Mouse (Mus musculus): ENCODE results near the gene Bbs7. TPM values are rescaled to one million over a fixed set of nuclear protein-coding genes. Genes with fewer than 3 reads are reported as not detected.

Gene Bbs7
- polyA plus RNA-seq, 1 experiment from 2014 or later: 24.9 TPM

GRCm38 (mm10) chr3:36541399-36541798 is 71.9 kb downstream of the Bbs7 start:
- Histone ChIP-seq H3K9ac (no peak overlapping the region), H3K36me3 (replicated peaks) (no peaks in the 10 kb centered on the region), H3K27me3 (replicated peaks) (no peaks in the 10 kb centered on the region), H3K4me1 (no peaks in the 10 kb centered on the region), H3K9me3 (no peaks in the 10 kb centered on the region), H3K4me3 (no peak overlapping the region), H3K27ac (no peak overlapping the region), H3K4me2 (no peak overlapping the region)
- no peak for ATAC-seq (replicated peaks)
- WGBS: 82% methylated on average over 2 of the region's 2 CpGs

DNA sequence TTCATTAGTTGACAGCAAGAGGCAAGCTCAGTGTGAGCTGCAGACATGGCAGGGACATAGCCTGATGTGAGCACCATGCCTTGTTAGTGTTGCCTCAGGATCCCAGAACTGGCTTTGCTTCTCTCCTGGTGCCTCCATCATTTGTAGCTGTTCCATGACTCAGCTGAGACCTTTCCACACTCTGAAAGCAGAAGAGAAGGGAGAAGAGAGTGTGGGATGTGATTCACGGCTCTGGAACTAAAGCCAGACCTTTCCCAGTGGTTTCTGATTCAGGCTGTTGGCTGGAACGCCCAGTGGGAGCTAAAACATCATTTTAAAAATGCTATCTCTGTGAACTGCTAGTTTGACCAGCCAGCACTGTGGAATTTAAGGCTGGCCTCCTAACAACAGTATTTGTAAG is 72.5 kb downstream of the Bbs7 start:
- Histone ChIP-seq H3K4me1 (no peaks in the 10 kb centered on the region), H3K9me3 (no peaks in the 10 kb centered on the region), H3K36me3 (replicated peaks) (no peaks in the 10 kb centered on the region), H3K4me3 (no peak overlapping the region), H3K4me2 (no peak overlapping the region), H3K9ac (no peak overlapping the region), H3K27me3 (replicated peaks) (no peaks in the 10 kb centered on the region), H3K27ac (no peak overlapping the region)
- WGBS: 68% methylated on average over 2 of the region's 2 CpGs
- ATAC-seq (replicated peaks): no peak

DNA sequence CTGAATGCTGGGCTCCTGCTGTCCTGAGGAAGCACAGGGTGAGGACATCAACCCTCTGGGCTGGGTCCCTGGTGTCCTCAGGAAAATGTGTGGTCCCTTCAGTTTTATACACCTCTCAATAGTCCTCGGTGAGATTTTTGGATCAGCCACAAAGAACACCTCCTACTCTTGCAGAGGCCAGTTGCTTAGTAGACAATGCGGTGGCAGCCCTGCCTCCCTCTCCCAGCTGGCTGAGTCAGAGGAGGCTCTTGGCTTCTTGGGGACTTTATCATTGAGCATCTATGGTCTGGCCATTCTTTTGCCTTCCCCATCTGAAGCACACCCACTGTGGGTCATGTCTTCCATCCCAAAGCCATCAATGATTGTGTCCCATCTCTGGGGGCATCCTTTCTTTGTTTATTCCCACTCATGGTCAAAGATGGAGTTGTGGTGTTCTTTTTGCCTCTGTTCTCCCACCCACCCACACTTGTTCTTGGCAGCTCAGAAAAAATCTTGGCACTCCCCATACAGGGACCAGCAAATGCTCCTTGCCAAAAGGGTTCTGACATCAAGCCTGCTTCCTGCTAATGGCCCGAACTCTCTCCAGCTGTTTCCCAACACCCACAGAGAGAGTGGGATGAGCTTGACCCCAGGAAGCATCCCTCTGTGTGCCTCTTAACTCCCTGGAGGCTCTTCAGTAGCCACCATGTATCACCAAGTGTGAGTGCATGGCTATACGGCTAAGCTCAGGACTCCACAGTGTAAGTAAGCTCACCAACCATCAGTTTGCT is 75.4 kb downstream of the Bbs7 start:
- no peak for ATAC-seq (replicated peaks)
- Histone ChIP-seq H3K9ac (no peak overlapping the region), H3K36me3 (replicated peaks) (no peaks in the 10 kb centered on the region), H3K4me2 (no peak overlapping the region), H3K27me3 (replicated peaks) (0 out of 2 replicates have a peak, but pooled peaks cover under 1% of the 10 kb centered on the region), H3K27ac (no peak overlapping the region), H3K4me1 (0 out of 2 replicates have a peak, but pooled peaks cover 2% of the 10 kb centered on the region), H3K4me3 (no peak overlapping the region), H3K9me3 (no peaks in the 10 kb centered on the region)
- 85% methylated on average over 4 of the region's 4 CpGs for WGBS

- Histone ChIP-seq H3K27ac (no peak overlapping the region), H3K9me3 (no peaks in the 10 kb centered on the region), H3K36me3 (replicated peaks) (no peaks in the 10 kb centered on the region), H3K9ac (no peak overlapping the region), H3K4me3 (no peak overlapping the region), H3K27me3 (replicated peaks) (0 out of 2 replicates have a peak, but pooled peaks cover 3% of the 10 kb centered on the region), H3K4me2 (no peak overlapping the region), H3K4me1 (0 out of 2 replicates have a peak, but pooled peaks cover 2% of the 10 kb centered on the region)
- 86% methylated on average over 12 of the region's 12 CpGs for WGBS
- ATAC-seq (replicated peaks): no peak
Measured at GRCm38 (mm10) chr3:36536041-36536440, 77.2 kb downstream of the Bbs7 start.

DNA sequence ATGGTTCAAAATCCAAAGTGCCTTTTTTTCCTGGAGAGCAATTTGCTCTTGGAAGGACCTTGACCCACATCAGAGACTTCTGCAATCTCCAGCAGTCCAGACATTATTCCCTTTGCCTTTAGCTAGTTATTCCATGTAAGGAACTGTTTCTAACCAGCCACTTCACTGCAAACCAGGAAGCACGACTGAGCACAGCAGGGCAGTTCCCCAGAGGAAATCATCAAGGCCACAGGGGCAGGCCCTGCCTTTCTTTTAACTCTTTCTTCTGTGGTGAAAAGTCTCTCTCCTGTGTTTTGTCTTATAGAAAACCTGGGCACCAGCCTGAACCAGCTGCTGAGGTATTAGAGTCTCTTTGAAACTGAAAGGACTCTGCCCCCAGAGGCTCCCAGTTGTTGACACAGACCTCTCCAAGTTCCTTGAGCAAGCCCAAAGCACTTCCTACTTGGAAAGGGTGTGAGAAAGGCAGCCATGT is 80.0 kb downstream of the Bbs7 start:
- 3% methylated on average over 1 of the region's 1 CpGs for WGBS
- no peak for ATAC-seq (replicated peaks)
- Histone ChIP-seq H3K27ac (no peak overlapping the region), H3K27me3 (replicated peaks) (0 out of 2 replicates have a peak, but pooled peaks cover 3% of the 10 kb centered on the region), H3K36me3 (replicated peaks) (no peaks in the 10 kb centered on the region), H3K9ac (no peak overlapping the region), H3K9me3 (no peaks in the 10 kb centered on the region; the same call in 1 of the 2 replicates), H3K4me3 (no peak overlapping the region), H3K4me1 (0 out of 2 replicates have a peak, but pooled peaks cover 2% of the 10 kb centered on the region), H3K4me2 (no peak overlapping the region)

DNA sequence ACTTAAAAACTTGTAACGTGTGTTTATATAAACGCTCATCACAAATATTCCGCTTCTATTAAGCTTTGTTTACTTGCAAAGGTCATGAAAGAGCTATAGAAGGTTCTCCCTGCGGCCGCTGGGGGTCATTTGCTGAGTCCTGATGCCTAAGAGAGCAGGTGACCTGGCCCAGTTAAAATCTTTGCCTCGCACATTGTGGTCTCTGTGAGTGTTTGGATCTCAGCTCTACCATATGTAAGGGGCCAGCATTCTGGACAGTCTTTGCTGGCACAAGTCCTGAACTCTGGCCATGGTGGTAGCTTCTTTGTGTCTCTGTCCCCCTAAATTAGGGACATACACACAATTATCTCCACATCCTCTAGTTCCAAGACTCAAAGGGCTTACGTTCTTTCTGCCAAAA is 80.5 kb downstream of the Bbs7 start:
- no peak overlapping the region for H3K4me2 ChIP-seq
- 43% methylated on average over 7 of the region's 7 CpGs for WGBS
- no peak overlapping the region for H3K9ac ChIP-seq
- H3K9me3 ChIP-seq: no peaks in the 10 kb centered on the region; the same call in 1 of the 2 replicates
- H3K27ac ChIP-seq: no peak overlapping the region
- 0 out of 2 replicates have a peak, but pooled peaks cover 2% of the 10 kb centered on the region for H3K4me1 ChIP-seq
- 0 out of 2 replicates have a peak, but pooled peaks cover 3% of the 10 kb centered on the region for H3K27me3 ChIP-seq (replicated peaks)
- ATAC-seq (replicated peaks): no peak
- H3K4me3 ChIP-seq: no peak overlapping the region
- H3K36me3 ChIP-seq (replicated peaks): no peaks in the 10 kb centered on the region

GRCm38 (mm10) chr3:36531979-36532542 is 81.2 kb downstream of the Bbs7 start:
- peak overlapping the region; percentile 43 for H3K4me2 ChIP-seq
- H3K4me3 ChIP-seq: peak overlapping the region; percentile 18
- H3K36me3 ChIP-seq (replicated peaks): no peaks in the 10 kb centered on the region
- no peak overlapping the region for H3K9ac ChIP-seq
- H3K9me3 ChIP-seq: no peaks in the 10 kb centered on the region; the same call in 1 of the 2 replicates
- 21% methylated on average over 18 of the region's 18 CpGs for WGBS
- no peak for ATAC-seq (replicated peaks)
- H3K4me1 ChIP-seq: 0 out of 2 replicates have a peak, but pooled peaks cover 2% of the 10 kb centered on the region
- H3K27me3 ChIP-seq (replicated peaks): 0 out of 2 replicates have a peak, but pooled peaks cover 3% of the 10 kb centered on the region
- H3K27ac ChIP-seq: no peak overlapping the region

GRCm38 (mm10) chr3:36531242-36531641 is 82.0 kb downstream of the Bbs7 start:
- H3K27me3 ChIP-seq (replicated peaks): 0 out of 2 replicates have a peak, but pooled peaks cover 3% of the 10 kb centered on the region
- H3K36me3 ChIP-seq (replicated peaks): no peaks in the 10 kb centered on the region
- ATAC-seq (replicated peaks): no peak
- H3K9ac ChIP-seq: no peak overlapping the region
- no peak overlapping the region for H3K27ac ChIP-seq
- WGBS: 41% methylated on average over 2 of the region's 2 CpGs
- no peaks in the 10 kb centered on the region; the same call in 1 of the 2 replicates for H3K9me3 ChIP-seq
- no peak overlapping the region for H3K4me3 ChIP-seq
- no peak overlapping the region for H3K4me2 ChIP-seq
- H3K4me1 ChIP-seq: 0 out of 2 replicates have a peak, but pooled peaks cover 2% of the 10 kb centered on the region

GRCm38 (mm10) chr3:36530781-36531180 is 82.5 kb downstream of the Bbs7 start:
- H3K4me1 ChIP-seq: 0 out of 2 replicates have a peak, but pooled peaks cover 2% of the 10 kb centered on the region
- no peak overlapping the region for H3K4me2 ChIP-seq
- 0 out of 2 replicates have a peak, but pooled peaks cover 3% of the 10 kb centered on the region for H3K27me3 ChIP-seq (replicated peaks)
- WGBS: 81% methylated on average over 5 of the region's 5 CpGs
- no peaks in the 10 kb centered on the region for H3K36me3 ChIP-seq (replicated peaks)
- no peak overlapping the region for H3K27ac ChIP-seq
- H3K9ac ChIP-seq: no peak overlapping the region
- no peak overlapping the region for H3K4me3 ChIP-seq
- ATAC-seq (replicated peaks): no peak
- no peaks in the 10 kb centered on the region; the same call in 1 of the 2 replicates for H3K9me3 ChIP-seq

DNA sequence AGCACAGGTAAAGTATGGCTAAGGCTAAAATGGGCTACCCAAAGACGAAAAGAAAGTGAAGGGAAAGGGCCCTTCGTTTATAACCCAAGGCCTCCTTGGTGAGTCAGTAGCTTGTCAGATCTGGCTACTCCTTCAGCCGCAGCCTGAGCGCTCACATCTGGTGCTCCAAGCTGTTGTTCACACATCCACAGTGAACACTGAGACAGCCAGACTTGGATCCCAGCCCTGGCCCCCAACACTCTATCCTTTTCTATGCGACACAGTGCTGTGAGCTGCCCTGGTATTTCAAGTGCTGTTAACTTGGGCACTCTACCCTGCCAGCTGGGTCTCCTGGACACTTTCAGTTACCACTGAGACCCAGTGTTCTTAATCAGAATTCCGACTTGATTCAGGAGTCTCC is 82.9 kb downstream of the Bbs7 start:
- Histone ChIP-seq H3K4me2 (no peak overlapping the region), H3K9ac (no peak overlapping the region), H3K4me1 (0 out of 2 replicates have a peak, but pooled peaks cover 2% of the 10 kb centered on the region), H3K9me3 (no peaks in the 10 kb centered on the region; the same call in 1 of the 2 replicates), H3K27ac (no peak overlapping the region), H3K27me3 (replicated peaks) (0 out of 2 replicates have a peak, but pooled peaks cover 3% of the 10 kb centered on the region), H3K36me3 (replicated peaks) (no peaks in the 10 kb centered on the region), H3K4me3 (no peak overlapping the region)
- 87% methylated on average over 6 of the region's 6 CpGs for WGBS
- no peak for ATAC-seq (replicated peaks)

DNA sequence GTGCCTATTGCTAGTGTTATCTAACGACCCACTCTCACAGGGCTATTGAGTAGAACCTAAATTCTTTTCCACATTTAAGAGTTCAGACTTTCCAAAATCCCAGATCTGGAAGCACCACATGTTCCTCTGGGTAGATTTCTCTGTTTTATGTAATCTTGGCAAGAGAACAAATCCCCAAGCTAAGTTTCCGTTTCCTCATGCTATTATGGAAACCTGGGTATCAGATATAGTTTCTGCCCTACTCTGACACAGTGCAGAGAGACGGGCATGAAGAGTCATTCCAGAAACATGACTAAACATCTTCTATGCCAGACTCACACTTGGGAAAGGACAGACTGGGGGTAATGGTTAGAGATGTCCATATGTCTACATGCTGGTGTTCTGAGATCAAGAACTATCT is 88.8 kb downstream of the Bbs7 start:
- H3K9ac ChIP-seq: no peak overlapping the region
- ATAC-seq (replicated peaks): no peak
- no peak overlapping the region for H3K4me2 ChIP-seq
- H3K27me3 ChIP-seq (replicated peaks): peaks cover 14% of the 10 kb centered on the region
- no peak overlapping the region for H3K4me3 ChIP-seq
- peaks cover 9% of the 10 kb centered on the region for H3K4me1 ChIP-seq
- no peak overlapping the region for H3K27ac ChIP-seq
- H3K9me3 ChIP-seq: no peaks in the 10 kb centered on the region; the same call in 1 of the 2 replicates
- WGBS: 80% methylated on average over 3 of the region's 3 CpGs
- H3K36me3 ChIP-seq (replicated peaks): no peaks in the 10 kb centered on the region

All from midbrain, embryonic 15.5 days (tissue).